Mouse (Mus musculus) liver, embryonic 11.5 days (tissue): ENCODE measurements at regions not wholly inside any gene's neighbourhood (a gene's known extent, or its start where the extent isn't known, plus 50 kb on each side); places are given as distances from the start of the nearest gene placed in this dataset.

Experiments
- ATAC-seq: fragments of 200-750 bp; cut with Nextera tagmentation; replicated peaks from 2 replicates; pipeline ENCODE4 v1.8.0; 2017; ENCODE audit warnings: moderate number of reproducible peaks, mild to moderate bottlenecking, moderate TSS enrichment, moderate library complexity; ENCODE audit not compliant: low FRiP score
- DNase-seq: peaks from one replicate; pipeline ENCODE4 v3.0.0-alpha.2; 2017; ENCODE audit warnings: low spot score
- H3K27ac ChIP-seq: fragments of 300-500 bp; sonication (generic); 2 replicates; pipeline ENCODE4 v1.5.1; 2014; ENCODE audit warnings: mild to moderate bottlenecking, low read depth, low read length, control low read depth
- H3K27me3 ChIP-seq: fragments of 300-500 bp; sonication (generic); replicated peaks from 2 replicates; pipeline ENCODE4 v1.6.1; 2014; ENCODE audit warnings: low read length, mixed read lengths; ENCODE audit not compliant: control insufficient read depth, insufficient read depth
- H3K36me3 ChIP-seq: fragments of 300-500 bp; sonication (generic); 2 replicates; pipeline ENCODE4 v1.6.1; 2014; ENCODE audit warnings: mild to moderate bottlenecking, low read length, moderate library complexity, mixed read lengths; ENCODE audit not compliant: control insufficient read depth, insufficient read depth
- H3K4me1 ChIP-seq: fragments of 300-500 bp; sonication (generic); replicated peaks from 2 replicates; pipeline ENCODE4 v1.6.1; 2014; ENCODE audit warnings: low read length, mixed read lengths; ENCODE audit not compliant: control insufficient read depth, insufficient read depth
- H3K4me2 ChIP-seq: fragments of 300-500 bp; sonication (generic); 2 replicates; pipeline ENCODE4 v1.6.1; 2014; ENCODE audit warnings: mild to moderate bottlenecking, control low read depth, moderate library complexity
- H3K4me3 ChIP-seq: fragments of 300-500 bp; sonication (generic); 2 replicates; pipeline ENCODE4 v1.5.1; 2014; ENCODE audit warnings: low read depth, low read length, control low read depth
- H3K9ac ChIP-seq: fragments of 300-500 bp; sonication (generic); 2 replicates; pipeline ENCODE4 v1.6.1; 2014; ENCODE audit warnings: low read depth, low read length, control low read depth
- H3K9me3 ChIP-seq: fragments of 300-500 bp; sonication (generic); 2 replicates; pipeline ENCODE4 v1.6.1; 2016; ENCODE audit warnings: low read length, inconsistent platforms, mixed read lengths; ENCODE audit not compliant: control insufficient read depth
- WGBS: fragments of 180-500 bp; shearing (Covaris S2); extraction: QIAGEN DNeasy Blood & Tissue Kit; methylation state at CpG from one replicate; pipeline ENCODE4 v1.1.7; 2014; 5-methylcytosine and 5-hydroxymethylcytosine counted together

- WGBS, result 81% methylated on average over 1 of the region's 1 CpGs
- Histone ChIP-seq H3K9ac (no peak overlapping the region), H3K27me3 (no peaks in the 10 kb centered on the region), H3K4me2 (no peak overlapping the region), H3K9me3 (no peaks in the 10 kb centered on the region), H3K27ac (no peak overlapping the region), H3K4me1 (no peaks in the 10 kb centered on the region), H3K36me3 (no peaks in the 10 kb centered on the region), H3K4me3 (no peak overlapping the region)
- ATAC-seq (no peak), DNase-seq (no peak)
These were observed 210.5 kb upstream of the A1bg start for GRCm38 (mm10) chr15:61133316-61133715.

DNA sequence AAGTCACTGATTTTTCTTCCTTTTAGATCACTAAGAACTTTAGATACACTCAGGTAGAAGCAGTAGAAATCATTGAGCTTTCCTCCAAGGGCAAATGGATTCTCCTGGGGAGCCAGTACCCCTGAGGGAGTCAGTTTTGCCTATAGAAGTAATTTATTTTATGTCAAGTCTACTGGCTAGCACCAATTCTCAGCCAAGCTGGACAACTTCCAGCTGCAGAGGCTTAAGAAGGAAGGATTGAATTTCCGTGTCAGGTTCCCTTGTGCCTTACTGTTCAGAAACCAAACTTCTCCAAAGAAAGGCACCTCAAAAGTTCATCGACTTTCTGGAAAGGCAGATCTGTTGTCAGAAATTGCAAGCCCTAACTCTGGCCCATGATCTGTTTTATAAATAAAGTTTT, 205.2 kb upstream of the A1bg start:
- H3K4me1 ChIP-seq, result no peaks in the 10 kb centered on the region
- no peak for DNase-seq
- 67% methylated on average over 2 of the region's 2 CpGs for WGBS
- no peak overlapping the region for H3K9ac ChIP-seq
- H3K4me2 ChIP-seq, result no peak overlapping the region
- H3K27ac ChIP-seq, result no peak overlapping the region
- no peak for ATAC-seq
- H3K36me3 ChIP-seq, result no peaks in the 10 kb centered on the region
- H3K4me3 ChIP-seq, result no peak overlapping the region
- no peaks in the 10 kb centered on the region for H3K9me3 ChIP-seq
- no peaks in the 10 kb centered on the region for H3K27me3 ChIP-seq

GRCm38 (mm10) chr15:61127130-61127529, 204.3 kb upstream of the A1bg start:
- DNase-seq, result no peak
- ATAC-seq, result no peak
- Histone ChIP-seq H3K36me3 (no peaks in the 10 kb centered on the region), H3K9me3 (no peaks in the 10 kb centered on the region), H3K4me2 (no peak overlapping the region), H3K4me3 (no peak overlapping the region), H3K9ac (no peak overlapping the region), H3K27me3 (no peaks in the 10 kb centered on the region), H3K27ac (no peak overlapping the region), H3K4me1 (no peaks in the 10 kb centered on the region)

DNA sequence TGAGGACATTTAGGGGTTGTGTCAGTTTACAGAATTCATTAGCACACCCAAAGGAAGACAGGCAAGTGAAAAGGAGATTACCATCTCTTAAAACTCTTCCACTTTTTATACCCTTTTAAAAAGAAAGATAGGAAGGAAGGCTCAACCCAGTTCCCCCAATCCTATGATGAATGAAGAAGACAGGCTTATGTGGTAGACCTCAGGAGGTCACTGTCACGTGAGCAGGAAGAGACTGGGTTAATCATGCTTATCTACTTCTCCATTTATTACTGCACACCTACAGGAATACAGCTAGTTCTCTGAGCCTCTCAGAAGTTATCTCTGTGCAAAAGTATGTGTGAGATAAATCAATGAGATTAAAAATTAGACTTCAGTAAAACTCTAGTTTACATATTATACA, 194.1 kb upstream of the A1bg start:
- Histone ChIP-seq H3K9me3 (no peaks in the 10 kb centered on the region), H3K4me2 (no peak overlapping the region), H3K27me3 (no peaks in the 10 kb centered on the region), H3K27ac (no peak overlapping the region), H3K36me3 (no peaks in the 10 kb centered on the region), H3K4me1 (no peaks in the 10 kb centered on the region), H3K4me3 (no peak overlapping the region), H3K9ac (no peak overlapping the region)
- no peak for ATAC-seq
- 3% methylated on average over 1 of the region's 1 CpGs for WGBS
- no peak for DNase-seq

DNA sequence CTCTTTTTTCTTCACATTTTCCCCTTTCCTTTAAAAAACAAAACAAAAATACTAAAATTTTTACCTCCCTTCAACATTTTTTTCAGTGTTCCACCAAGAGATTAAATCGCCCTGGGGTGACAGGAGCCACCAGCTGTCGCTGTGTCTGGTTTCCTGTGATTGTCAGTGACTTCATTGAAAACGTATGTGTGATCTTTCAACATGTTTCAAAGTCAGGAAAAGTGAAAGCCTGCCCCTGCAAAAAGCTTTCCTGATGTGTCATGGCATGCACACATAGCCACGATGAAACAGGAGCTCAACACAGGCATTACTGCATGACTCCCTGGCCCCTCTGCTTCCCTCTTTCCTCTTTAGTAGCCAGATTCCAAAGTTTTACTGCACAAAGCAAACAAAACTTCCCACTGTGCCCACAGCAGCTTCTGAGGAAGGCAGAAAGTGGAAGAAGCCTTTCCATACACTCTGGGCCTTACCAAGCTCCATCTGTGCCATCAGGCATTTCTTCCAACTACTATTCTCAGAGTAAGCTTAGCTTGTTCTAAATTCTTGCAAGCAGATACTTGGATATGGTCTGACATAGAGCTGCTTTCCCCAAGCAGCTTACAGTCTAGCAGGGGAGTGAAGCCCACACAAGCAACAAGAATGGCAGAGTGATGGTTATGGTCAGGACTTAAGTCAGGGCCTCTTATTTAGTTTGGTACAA, 186.8 kb upstream of the A1bg start:
- Histone ChIP-seq H3K27ac (no peak overlapping the region), H3K9ac (no peak overlapping the region), H3K36me3 (no peaks in the 10 kb centered on the region), H3K4me3 (no peak overlapping the region), H3K4me1 (no peaks in the 10 kb centered on the region), H3K27me3 (no peaks in the 10 kb centered on the region), H3K4me2 (no peak overlapping the region), H3K9me3 (no peaks in the 10 kb centered on the region)
- 29% methylated on average over 4 of the region's 4 CpGs for WGBS
- ATAC-seq, result no peak
- DNase-seq, result no peak

GRCm38 (mm10) chr15:61108957-61109356, 186.1 kb upstream of the A1bg start:
- WGBS, result 58% methylated on average over 2 of the region's 2 CpGs
- H3K9ac ChIP-seq, result no peak overlapping the region
- ATAC-seq (no peak), DNase-seq (no peak)
- H3K9me3 ChIP-seq, result no peaks in the 10 kb centered on the region
- no peaks in the 10 kb centered on the region for H3K4me1 ChIP-seq
- H3K36me3 ChIP-seq, result no peaks in the 10 kb centered on the region
- no peak overlapping the region for H3K4me2 ChIP-seq
- H3K4me3 ChIP-seq, result no peak overlapping the region
- no peaks in the 10 kb centered on the region for H3K27me3 ChIP-seq
- H3K27ac ChIP-seq, result no peak overlapping the region

DNA sequence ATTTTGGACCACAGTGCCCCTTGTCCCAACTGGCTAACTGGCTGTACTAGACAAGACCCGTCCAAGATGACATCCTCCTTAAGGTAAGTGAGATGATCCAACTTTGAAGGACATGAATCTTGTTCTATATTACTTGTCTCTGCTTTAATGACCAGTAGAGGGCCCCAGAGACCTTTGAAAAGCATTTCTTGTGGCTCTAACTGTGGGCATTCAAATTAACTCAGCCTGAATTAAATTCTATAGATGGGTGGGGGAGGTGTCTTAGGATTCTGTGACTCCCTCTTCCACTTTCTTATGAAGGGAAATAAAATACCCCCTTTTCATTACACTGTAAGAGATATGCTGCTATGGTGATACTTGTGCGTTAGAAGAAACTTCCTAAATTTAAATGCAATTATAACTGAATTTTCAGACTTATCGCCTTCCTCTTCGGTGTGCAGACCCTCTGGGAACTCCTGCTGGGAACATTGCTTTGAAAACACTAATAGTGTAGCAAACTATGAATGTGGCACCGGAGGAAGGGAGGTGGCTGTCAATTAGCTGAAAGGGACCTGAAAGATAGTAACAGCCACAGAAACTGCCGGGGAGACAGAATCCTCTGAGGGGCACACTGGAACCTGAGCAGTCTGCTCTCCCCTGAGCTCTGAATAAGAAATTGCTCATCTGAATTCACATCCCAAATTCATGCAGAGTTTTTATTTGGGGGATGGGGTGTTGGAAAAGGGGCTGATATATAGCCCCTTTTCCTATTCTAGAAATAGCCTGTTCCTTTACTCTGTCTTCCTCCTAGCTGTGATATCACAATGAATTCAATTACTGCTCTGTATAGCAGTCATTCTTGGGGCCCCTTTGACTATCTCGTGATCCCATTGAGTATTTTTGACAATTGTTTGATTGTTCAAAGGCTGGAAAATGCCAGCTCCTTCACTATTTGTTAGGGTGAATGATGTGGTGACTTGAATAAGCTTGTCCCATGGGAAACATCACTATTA, 179.9 kb upstream of the A1bg start:
- DNase-seq (no peak), ATAC-seq (no peak)
- WGBS, result 43% methylated on average over 7 of the region's 7 CpGs
- no peak overlapping the region for H3K4me3 ChIP-seq
- no peak overlapping the region for H3K9ac ChIP-seq
- H3K9me3 ChIP-seq, result no peaks in the 10 kb centered on the region
- H3K4me1 ChIP-seq, result no peaks in the 10 kb centered on the region
- H3K27me3 ChIP-seq, result no peaks in the 10 kb centered on the region
- no peaks in the 10 kb centered on the region for H3K36me3 ChIP-seq
- H3K27ac ChIP-seq, result no peak overlapping the region
- no peak overlapping the region for H3K4me2 ChIP-seq

GRCm38 (mm10) chr15:61100807-61101206, 178.0 kb upstream of the A1bg start:
- Histone ChIP-seq H3K4me2 (no peak overlapping the region), H3K4me3 (no peak overlapping the region), H3K9me3 (no peaks in the 10 kb centered on the region), H3K36me3 (no peaks in the 10 kb centered on the region), H3K27me3 (no peaks in the 10 kb centered on the region), H3K9ac (no peak overlapping the region), H3K4me1 (no peaks in the 10 kb centered on the region), H3K27ac (no peak overlapping the region)
- ATAC-seq, result no peak
- no peak for DNase-seq
- WGBS, result 70% methylated on average over 4 of the region's 4 CpGs

DNA sequence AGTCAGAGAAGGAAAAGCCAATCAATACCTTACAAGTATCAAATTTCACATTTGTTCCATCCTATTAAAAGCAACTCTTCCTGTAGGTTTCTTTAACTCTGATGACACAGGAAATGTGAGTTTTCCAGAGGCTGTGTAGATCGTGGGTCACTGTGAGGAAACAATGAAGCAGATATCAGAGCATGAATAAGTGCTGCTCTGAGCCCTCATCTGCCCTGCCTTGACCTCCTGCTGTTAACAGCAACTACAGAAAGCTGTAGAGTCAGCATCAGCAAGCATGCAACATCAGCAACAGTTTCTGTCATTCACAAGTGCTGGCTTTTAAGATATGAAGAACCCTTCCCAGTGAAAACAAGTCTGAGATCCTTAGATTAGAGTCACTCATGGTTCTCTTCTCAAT, 176.2 kb upstream of the A1bg start:
- H3K4me2 ChIP-seq, result no peak overlapping the region
- WGBS, result 21% methylated on average over 1 of the region's 1 CpGs
- H3K27ac ChIP-seq, result no peak overlapping the region
- ATAC-seq (no peak), DNase-seq (no peak)
- no peak overlapping the region for H3K9ac ChIP-seq
- H3K4me3 ChIP-seq, result no peak overlapping the region
- no peaks in the 10 kb centered on the region for H3K27me3 ChIP-seq
- no peaks in the 10 kb centered on the region for H3K9me3 ChIP-seq
- H3K4me1 ChIP-seq, result no peaks in the 10 kb centered on the region
- H3K36me3 ChIP-seq, result no peaks in the 10 kb centered on the region
